Mouse (Mus musculus): Measurements from ENCODE around the gene Xpo6.

DNA sequence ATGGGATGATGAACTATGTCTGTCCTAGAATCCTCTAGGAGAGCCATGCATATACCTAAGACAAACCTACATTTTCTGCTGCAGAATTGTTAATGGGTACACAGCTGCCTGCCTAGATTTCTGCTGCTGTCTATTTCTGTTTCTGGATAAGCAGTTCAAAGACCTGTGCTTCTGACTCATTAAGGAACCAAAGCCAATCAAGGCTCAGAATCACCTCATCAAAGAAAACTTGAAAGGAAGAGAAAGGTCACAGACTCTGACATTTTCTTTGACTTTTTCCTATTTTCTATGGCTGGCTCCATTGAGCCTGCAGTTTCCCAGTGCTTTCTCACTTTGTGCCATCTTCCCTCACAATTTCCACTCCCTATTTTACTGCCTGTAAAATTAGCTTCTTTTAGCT lies 21.5 kb downstream of the Xpo6 start:
- TF ChIP-seq EP300 (IDR thresholded peaks at IDR 0.05) (no peak), CTCF (IDR thresholded peaks at IDR 0.05) (no peak)

Data from lung, postnatal 0 days (tissue).